Mouse (Mus musculus): Measurements from ENCODE around the gene Tgfbrap1. TPM values are rescaled to one million over a fixed set of nuclear protein-coding genes. Genes with fewer than 3 reads are reported as not detected.

Gene Tgfbrap1
- polyA plus RNA-seq, 1 experiment from 2014 or later, result 15.6 TPM

DNA sequence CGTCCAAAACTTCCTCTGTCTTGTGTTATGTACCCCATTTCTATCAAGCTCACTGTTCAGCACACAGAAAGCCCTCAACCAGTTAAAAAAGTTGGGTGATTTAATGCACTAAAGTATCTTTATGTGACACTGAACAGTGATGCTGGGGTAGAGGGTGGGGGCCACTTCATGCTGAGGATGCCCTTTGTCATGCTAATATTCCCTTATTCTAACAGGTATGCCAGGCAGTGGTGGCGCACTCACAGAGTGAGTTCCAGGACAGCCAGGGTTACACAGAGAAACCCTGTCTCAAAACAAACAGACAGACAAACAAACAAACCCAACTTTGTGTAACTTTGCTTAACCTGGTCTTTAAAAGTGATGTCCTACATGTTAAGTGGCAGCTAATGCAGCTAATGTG is 4.2 kb downstream of the Tgfbrap1 start:
- no peak overlapping the region for H3K9ac ChIP-seq (replicated peaks)
- no peak overlapping the region for H3K4me3 ChIP-seq
- H3K27ac ChIP-seq (replicated peaks), result no peak overlapping the region
- no peaks in the 10 kb centered on the region for H3K36me3 ChIP-seq
- no peak for ATAC-seq (ENCODE audit: low FRiP score, low read depth)
- H3K4me2 ChIP-seq (replicated peaks), result no peak overlapping the region
- WGBS, result 86% methylated on average over 2 of the region's 2 CpGs
- peaks cover 27% of the 10 kb centered on the region for H3K27me3 ChIP-seq
- peaks cover 23% of the 10 kb centered on the region; the same call in 1 of the 2 replicates for H3K4me1 ChIP-seq
- H3K9me3 ChIP-seq, result no peaks in the 10 kb centered on the region

DNA sequence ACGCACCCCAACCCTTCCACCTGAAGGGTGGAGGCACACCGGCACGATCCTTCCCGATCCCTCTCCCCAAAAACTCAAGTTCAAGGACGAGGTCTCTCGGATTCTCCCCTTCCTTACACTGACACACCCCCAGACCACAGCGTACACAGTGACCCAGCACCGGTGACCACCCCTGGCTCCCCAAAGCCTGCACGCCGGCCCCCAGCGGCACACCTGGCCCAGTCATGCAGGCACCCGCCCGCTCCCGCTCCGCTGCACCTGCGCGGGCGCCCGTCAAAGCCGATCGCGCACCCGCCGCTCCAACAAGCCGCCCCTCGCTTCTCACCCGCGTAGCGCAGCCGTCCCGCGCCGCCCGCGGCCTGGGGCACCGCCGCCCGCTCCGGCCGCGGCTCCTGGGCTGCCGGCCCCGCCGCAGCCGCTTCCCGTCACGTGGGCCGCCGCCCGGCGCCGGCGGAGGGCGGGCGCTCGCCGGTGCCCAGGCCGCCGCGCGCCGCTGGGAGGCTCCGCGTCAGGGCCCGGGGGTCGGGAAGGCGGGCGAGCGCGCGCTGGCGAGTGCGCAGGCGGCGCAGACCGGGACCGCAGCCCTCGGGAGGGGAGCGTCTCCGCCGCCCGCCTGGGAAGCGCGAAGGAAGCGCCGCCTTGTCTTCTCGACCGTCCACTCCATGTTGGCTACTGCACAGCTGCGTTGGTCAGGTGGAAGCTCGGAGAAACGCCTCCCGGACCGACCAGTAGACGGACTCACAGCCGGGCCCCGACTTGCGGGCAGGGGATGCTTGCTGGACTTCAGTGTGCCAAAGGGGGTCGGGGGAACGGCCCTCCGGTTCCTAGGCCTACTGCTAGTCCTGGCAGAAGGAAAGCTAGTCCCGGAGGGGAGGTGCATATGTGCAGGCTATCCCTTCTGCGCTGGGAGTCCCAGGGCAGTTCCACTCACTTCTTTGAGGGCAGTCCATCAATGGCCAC is 6.1 kb downstream of the Tgfbrap1 start:
- Histone ChIP-seq H3K9ac (replicated peaks) (peak overlapping the region; percentile 91), H3K4me1 (peaks cover 21% of the 10 kb centered on the region; the same call in 1 of the 2 replicates), H3K9me3 (no peaks in the 10 kb centered on the region), H3K4me2 (replicated peaks) (peak overlapping the region; percentile 90), H3K27me3 (peaks cover 27% of the 10 kb centered on the region), H3K4me3 (peak overlapping the region; percentile 78), H3K27ac (replicated peaks) (peak overlapping the region; percentile 82), H3K36me3 (no peaks in the 10 kb centered on the region)
- WGBS, result under 1% methylated on average over 77 of the region's 102 CpGs
- peak; percentile 90 for ATAC-seq (ENCODE audit: low FRiP score, low read depth)

DNA sequence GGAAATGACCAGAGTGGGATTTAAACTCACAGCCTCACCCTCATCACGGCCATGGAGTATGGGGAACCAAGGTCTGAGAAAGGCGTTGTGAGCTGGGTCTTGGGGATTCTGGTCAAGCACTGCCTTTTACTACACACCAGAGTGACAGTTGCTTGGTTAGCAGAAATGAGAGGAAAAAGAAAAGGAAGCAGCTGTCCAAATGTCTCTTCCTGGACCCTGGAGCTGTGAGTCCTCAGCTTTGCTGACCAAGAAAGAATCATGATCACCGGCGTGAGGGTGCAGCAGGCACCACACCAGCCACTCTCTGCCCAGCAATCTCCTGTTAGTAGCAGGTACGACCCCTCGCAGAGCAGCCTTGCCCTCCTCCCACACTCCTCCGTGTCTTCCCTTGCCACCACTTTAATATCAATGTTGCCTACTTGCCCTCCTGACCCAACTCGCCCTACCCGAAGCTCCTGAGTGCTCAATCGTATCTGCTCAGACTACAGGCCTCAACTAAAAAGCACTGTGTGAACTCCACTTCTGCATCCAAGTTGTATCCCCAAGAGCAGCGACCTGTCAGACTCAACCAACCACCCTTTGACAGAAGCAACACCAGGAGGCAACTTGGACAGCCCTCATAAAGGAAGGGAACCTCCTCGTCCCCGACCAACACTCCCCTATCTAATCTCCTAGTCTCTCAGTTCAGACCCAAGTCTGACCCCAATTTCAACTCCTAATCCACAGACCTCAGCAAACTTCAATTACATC is 7.0 kb downstream of the Tgfbrap1 start:
- peak; percentile 7; the same call in 1 of the 2 replicates for ATAC-seq (ENCODE audit: low FRiP score, low read depth)
- H3K36me3 ChIP-seq, result no peaks in the 10 kb centered on the region
- no peak overlapping the region for H3K27ac ChIP-seq (replicated peaks)

DNA sequence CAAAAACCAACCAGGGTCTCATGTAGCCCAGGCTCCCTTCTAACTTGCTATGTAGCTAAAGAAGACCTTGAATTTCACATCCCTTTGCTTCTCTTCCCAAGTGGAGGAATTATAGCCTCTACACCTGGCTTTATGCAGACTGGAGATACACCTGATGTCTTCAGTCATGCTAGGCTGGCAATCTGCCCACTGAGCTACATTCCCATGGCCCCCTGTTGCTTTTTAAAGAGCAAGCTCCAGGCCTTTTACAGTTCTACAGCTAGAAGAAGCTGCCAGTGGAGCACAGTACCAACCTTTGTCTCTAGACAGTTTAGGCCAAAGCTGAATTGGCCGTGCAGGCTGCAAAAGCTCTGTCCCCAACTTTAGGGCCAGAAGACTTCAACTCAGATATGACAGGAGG is 8.0 kb downstream of the Tgfbrap1 start:
- Histone ChIP-seq H3K4me2 (replicated peaks) (no peak overlapping the region), H3K4me1 (peaks cover 18% of the 10 kb centered on the region; the same call in 1 of the 2 replicates), H3K36me3 (no peaks in the 10 kb centered on the region), H3K27ac (replicated peaks) (no peak overlapping the region), H3K9me3 (no peaks in the 10 kb centered on the region), H3K4me3 (no peak overlapping the region), H3K9ac (replicated peaks) (no peak overlapping the region), H3K27me3 (peaks cover 10% of the 10 kb centered on the region)
- no peak for ATAC-seq (ENCODE audit: low FRiP score, low read depth)
- WGBS, result 67% methylated on average over 1 of the region's 1 CpGs

More for the DNA sequence above, 7.0 kb downstream of the Tgfbrap1 start:
- 49% methylated on average over 13 of the region's 13 CpGs for WGBS
- peak overlapping the region; percentile 90 for H3K4me2 ChIP-seq (replicated peaks)
- peaks cover 20% of the 10 kb centered on the region for H3K27me3 ChIP-seq
- H3K4me1 ChIP-seq, result peaks cover 18% of the 10 kb centered on the region; the same call in 1 of the 2 replicates
- H3K4me3 ChIP-seq, result peak overlapping the region; percentile 78
- peak overlapping the region; percentile 91 for H3K9ac ChIP-seq (replicated peaks)
- H3K9me3 ChIP-seq, result no peaks in the 10 kb centered on the region

DNA sequence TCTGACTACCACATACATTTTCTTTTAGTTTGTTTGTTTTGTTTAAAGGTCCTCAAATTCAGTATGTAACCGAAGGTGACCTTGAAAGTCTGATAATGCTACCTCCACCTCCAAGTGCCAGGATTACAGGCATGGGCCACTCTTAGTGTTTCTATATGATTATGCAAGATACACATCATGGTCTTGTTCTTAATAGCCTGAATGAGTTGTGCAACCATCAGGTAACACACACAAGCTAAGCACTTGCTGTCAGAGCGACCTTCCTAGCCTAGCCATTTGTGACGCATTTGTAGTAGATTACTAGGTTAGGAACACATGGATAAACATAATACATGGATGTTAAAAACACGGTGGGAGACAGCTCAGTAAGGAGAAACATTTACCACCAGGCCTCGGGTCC is 15.5 kb downstream of the Tgfbrap1 start:
- 88% methylated on average over 5 of the region's 5 CpGs for WGBS
- Histone ChIP-seq H3K4me1 (no peaks in the 10 kb centered on the region), H3K27ac (replicated peaks) (no peak overlapping the region), H3K9me3 (no peaks in the 10 kb centered on the region), H3K27me3 (no peaks in the 10 kb centered on the region), H3K9ac (replicated peaks) (no peak overlapping the region), H3K4me2 (replicated peaks) (no peak overlapping the region), H3K36me3 (no peaks in the 10 kb centered on the region), H3K4me3 (no peak overlapping the region)
- no peak for ATAC-seq (ENCODE audit: low FRiP score, low read depth)

DNA sequence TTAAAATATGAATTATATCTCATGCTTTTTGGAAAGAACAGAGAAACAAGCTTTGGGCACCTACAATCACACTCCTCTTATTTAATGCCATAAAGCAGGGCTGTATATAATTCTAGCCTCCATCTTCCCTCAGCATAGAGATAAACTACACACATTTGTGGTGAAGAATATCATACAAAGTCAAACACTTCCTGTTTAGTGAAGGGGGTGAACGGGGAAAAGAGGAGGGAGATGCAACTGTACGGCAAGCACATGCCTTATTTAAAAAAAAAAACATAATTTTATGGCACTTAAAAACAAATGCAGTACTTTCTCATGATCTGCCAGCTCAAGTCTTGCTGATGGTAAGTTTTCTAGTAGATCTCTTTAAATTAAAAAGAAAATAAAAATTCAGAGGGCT is 20.3 kb downstream of the Tgfbrap1 start:
- H3K4me1 ChIP-seq, result no peaks in the 10 kb centered on the region
- no peak overlapping the region for H3K9ac ChIP-seq (replicated peaks)
- ATAC-seq (ENCODE audit: low FRiP score, low read depth), result no peak
- H3K36me3 ChIP-seq, result peaks cover 11% of the 10 kb centered on the region
- no peaks in the 10 kb centered on the region for H3K9me3 ChIP-seq
- no peaks in the 10 kb centered on the region for H3K27me3 ChIP-seq
- WGBS, result 91% methylated on average over 2 of the region's 2 CpGs
- H3K4me3 ChIP-seq, result no peak overlapping the region
- H3K27ac ChIP-seq (replicated peaks), result no peak overlapping the region
- no peak overlapping the region for H3K4me2 ChIP-seq (replicated peaks)

DNA sequence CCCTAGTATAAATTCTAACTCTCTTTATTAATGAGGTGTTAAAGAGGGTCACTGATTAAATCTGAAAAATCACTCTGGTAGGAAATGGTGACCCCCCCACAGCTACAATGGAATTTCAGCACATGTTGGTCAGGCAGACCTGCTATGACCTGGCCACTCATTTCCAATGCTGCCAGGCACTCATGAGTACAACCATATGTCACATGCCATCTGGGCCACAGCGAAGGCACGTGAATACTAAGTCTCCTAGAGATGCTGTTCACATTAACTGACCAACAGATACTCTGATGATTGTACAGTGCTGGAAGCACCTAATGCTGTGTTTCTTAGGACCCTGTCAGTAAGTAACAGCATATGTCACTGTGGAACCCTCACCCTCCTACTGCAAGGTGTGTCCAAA is 23.6 kb downstream of the Tgfbrap1 start:
- Histone ChIP-seq H3K27ac (replicated peaks) (no peak overlapping the region), H3K4me2 (replicated peaks) (no peak overlapping the region), H3K4me1 (no peaks in the 10 kb centered on the region), H3K9me3 (no peaks in the 10 kb centered on the region), H3K4me3 (no peak overlapping the region), H3K9ac (replicated peaks) (no peak overlapping the region), H3K27me3 (no peaks in the 10 kb centered on the region), H3K36me3 (peaks cover 29% of the 10 kb centered on the region)
- no peak for ATAC-seq (ENCODE audit: low FRiP score, low read depth)
- 91% methylated on average over 2 of the region's 2 CpGs for WGBS

DNA sequence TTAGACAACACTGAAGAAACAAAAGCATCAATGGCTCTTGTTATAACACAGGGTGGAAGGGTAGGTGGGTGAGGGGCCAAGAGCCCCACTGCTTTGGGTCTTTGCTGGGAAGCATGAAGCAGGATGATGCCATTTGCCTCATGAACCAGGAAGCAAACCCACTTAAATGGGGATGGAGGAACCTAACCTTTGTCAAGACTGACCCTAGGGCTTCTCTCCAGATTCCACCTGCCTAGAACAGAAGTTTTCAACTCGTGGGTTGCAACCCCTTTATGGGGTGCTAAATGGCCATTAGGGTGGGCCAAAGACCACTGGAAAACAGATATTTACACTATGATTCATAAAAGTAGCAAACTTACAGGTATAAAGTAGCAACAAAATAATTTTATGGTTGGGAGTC is 25.9 kb downstream of the Tgfbrap1 start:
- H3K9me3 ChIP-seq, result no peaks in the 10 kb centered on the region
- no peaks in the 10 kb centered on the region for H3K27me3 ChIP-seq
- no peak overlapping the region for H3K4me3 ChIP-seq
- H3K4me1 ChIP-seq, result no peaks in the 10 kb centered on the region
- no peak overlapping the region for H3K27ac ChIP-seq (replicated peaks)
- no peak overlapping the region for H3K9ac ChIP-seq (replicated peaks)
- no peak overlapping the region for H3K4me2 ChIP-seq (replicated peaks)
- no peak for ATAC-seq (ENCODE audit: low FRiP score, low read depth)
- 81% methylated on average over 1 of the region's 1 CpGs for WGBS
- peaks cover 36% of the 10 kb centered on the region for H3K36me3 ChIP-seq

DNA sequence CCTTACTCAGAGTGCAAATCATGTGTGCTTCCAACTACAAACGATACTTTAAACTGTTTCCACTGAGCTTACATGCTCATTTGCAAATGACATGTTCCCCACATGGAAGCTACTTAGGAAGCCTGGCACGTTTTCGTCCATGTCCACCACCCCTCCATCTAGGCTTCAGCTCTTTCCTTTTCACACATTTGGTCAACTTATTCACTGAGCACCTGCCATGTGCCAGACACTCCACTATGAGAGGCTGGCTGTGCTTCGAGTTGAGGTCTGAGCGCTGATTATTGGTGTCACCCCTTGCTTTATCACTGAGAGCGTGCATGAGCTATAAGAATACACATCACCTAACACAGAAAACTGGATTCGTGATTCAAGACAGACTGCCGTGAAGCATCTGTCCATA is 26.4 kb downstream of the Tgfbrap1 start:
- peaks cover 42% of the 10 kb centered on the region for H3K36me3 ChIP-seq
- 94% methylated on average over 8 of the region's 8 CpGs for WGBS
- H3K9ac ChIP-seq (replicated peaks), result no peak overlapping the region
- H3K27ac ChIP-seq (replicated peaks), result no peak overlapping the region
- H3K27me3 ChIP-seq, result no peaks in the 10 kb centered on the region
- H3K4me1 ChIP-seq, result no peaks in the 10 kb centered on the region
- no peaks in the 10 kb centered on the region for H3K9me3 ChIP-seq
- no peak overlapping the region for H3K4me3 ChIP-seq
- ATAC-seq (ENCODE audit: low FRiP score, low read depth), result no peak
- H3K4me2 ChIP-seq (replicated peaks), result no peak overlapping the region

DNA sequence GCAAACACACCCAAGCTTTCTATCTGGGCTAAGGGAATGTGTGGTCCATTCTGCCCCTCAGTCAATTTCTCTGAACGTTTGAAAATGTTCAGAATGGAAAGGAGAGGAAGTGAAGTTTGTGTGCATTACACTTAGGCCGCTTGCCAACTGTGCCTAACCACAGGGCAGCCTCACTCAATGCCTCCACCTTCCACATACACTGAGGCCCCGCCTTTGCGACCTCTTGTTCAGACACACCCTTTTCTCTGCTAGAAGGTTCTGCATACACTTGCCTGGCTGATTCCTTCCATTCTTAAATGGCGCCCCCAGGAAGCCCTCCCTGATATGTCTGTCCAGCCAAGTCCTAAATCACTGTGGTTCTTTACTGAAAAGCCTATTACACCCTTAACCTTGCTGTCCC is 27.7 kb downstream of the Tgfbrap1 start:
- no peak overlapping the region for H3K4me3 ChIP-seq
- H3K36me3 ChIP-seq, result peaks cover 46% of the 10 kb centered on the region
- no peak for ATAC-seq (ENCODE audit: low FRiP score, low read depth)
- no peak overlapping the region for H3K27ac ChIP-seq (replicated peaks)
- H3K9me3 ChIP-seq, result no peaks in the 10 kb centered on the region
- 0 out of 2 replicates have a peak, but pooled peaks cover 2% of the 10 kb centered on the region for H3K4me1 ChIP-seq
- H3K27me3 ChIP-seq, result no peaks in the 10 kb centered on the region
- 89% methylated on average over 5 of the region's 5 CpGs for WGBS
- no peak overlapping the region for H3K4me2 ChIP-seq (replicated peaks)
- H3K9ac ChIP-seq (replicated peaks), result no peak overlapping the region

DNA sequence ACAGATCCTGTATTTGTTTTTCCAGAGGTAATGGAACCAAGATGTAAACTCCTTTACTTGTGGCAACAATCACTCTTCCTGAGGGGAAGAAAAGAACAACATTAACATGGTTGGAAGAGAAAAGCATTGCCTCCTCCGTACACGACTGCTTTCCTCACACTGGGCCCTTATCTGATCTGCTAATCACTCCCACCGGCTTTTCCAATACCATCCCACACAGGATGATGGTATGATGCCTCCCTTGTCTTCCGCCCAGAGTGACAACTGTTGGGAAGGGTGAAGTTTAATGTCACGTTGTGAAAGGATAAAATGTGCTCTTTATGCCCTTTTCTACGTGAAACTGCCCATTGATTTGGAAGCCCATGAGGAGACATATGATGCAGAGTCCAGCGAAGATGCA is 30.9 kb downstream of the Tgfbrap1 start:
- Histone ChIP-seq H3K27ac (replicated peaks) (no peak overlapping the region), H3K9ac (replicated peaks) (no peak overlapping the region), H3K4me1 (0 out of 2 replicates have a peak, but pooled peaks cover 4% of the 10 kb centered on the region), H3K4me3 (no peak overlapping the region), H3K4me2 (replicated peaks) (no peak overlapping the region), H3K27me3 (no peaks in the 10 kb centered on the region), H3K9me3 (no peaks in the 10 kb centered on the region), H3K36me3 (peaks cover 46% of the 10 kb centered on the region)
- 86% methylated on average over 7 of the region's 7 CpGs for WGBS
- no peak for ATAC-seq (ENCODE audit: low FRiP score, low read depth)

DNA sequence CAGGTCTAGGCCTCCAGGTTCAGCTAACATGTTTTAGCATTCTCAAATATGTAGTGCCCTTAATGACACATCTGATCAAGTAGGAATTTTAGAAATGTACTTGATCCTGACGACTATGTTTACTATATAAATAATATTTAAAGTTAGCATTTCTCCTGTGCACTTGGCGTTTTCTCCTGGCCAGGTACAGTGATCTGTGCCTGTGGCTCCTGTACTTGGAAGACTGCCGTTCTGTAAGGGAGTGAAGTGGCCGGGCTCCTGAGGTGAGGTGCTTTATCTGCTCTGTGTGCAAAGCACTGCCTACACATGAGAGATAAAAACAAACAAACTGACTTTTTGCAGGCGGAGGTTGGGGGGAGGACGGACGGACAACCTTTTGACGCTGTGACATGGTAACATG is 31.9 kb downstream of the Tgfbrap1 start:
- Histone ChIP-seq H3K9ac (replicated peaks) (no peak overlapping the region), H3K9me3 (no peaks in the 10 kb centered on the region), H3K27ac (replicated peaks) (no peak overlapping the region), H3K4me2 (replicated peaks) (no peak overlapping the region), H3K4me3 (no peak overlapping the region), H3K4me1 (0 out of 2 replicates have a peak, but pooled peaks cover 4% of the 10 kb centered on the region), H3K27me3 (no peaks in the 10 kb centered on the region), H3K36me3 (peaks cover 49% of the 10 kb centered on the region)
- 88% methylated on average over 8 of the region's 8 CpGs for WGBS
- ATAC-seq (ENCODE audit: low FRiP score, low read depth), result no peak
